Mouse (Mus musculus): ENCODE results near the gene 4930407I10Rik.

Gene 4930407I10Rik

GRCm38 (mm10) chr15:82058719-82059201 is at the start of gene 4930407I10Rik:
4930407I10Rik (plus strand) TSS chr15:82059151.
- DNase-seq = no peak

- no peak for DNase-seq
These were observed 47.0 kb upstream of the 4930407I10Rik start for GRCm38 (mm10) chr15:82011947-82012346.

GRCm38 (mm10) chr15:82014745-82015391 is 44.1 kb upstream of the 4930407I10Rik start:
- no peak for DNase-seq

- DNase-seq = peak; percentile 51
These were observed 43.4 kb upstream of the 4930407I10Rik start for GRCm38 (mm10) chr15:82015392-82016100.

- DNase-seq = peak; percentile 99
These were observed 42.7 kb upstream of the 4930407I10Rik start for GRCm38 (mm10) chr15:82016101-82016808.

GRCm38 (mm10) chr15:82016830-82017229 is 42.1 kb upstream of the 4930407I10Rik start:
- DNase-seq = no peak

- DNase-seq = no peak
These were observed 41.5 kb upstream of the 4930407I10Rik start for GRCm38 (mm10) chr15:82017461-82017860.

GRCm38 (mm10) chr15:82019288-82019687 is 39.7 kb upstream of the 4930407I10Rik start:
- no peak for DNase-seq

- DNase-seq = no peak
These were observed 36.3 kb upstream of the 4930407I10Rik start for GRCm38 (mm10) chr15:82022535-82023088.

- DNase-seq = no peak
These were observed 34.9 kb upstream of the 4930407I10Rik start for GRCm38 (mm10) chr15:82023965-82024635.

- no peak for DNase-seq
These were observed 31.7 kb upstream of the 4930407I10Rik start for GRCm38 (mm10) chr15:82027276-82027675.

- DNase-seq = no peak
These were observed 31.2 kb upstream of the 4930407I10Rik start for GRCm38 (mm10) chr15:82027726-82028125.

- DNase-seq = no peak
These were observed 26.6 kb upstream of the 4930407I10Rik start for GRCm38 (mm10) chr15:82032386-82032785.

- no peak for DNase-seq
These were observed 25.2 kb upstream of the 4930407I10Rik start, which contains the start of gene Desi1 for GRCm38 (mm10) chr15:82033762-82034161. Desi1 (minus strand) TSS chr15:82033862.

- DNase-seq = peak; percentile 57
These were observed 22.9 kb upstream of the 4930407I10Rik start for GRCm38 (mm10) chr15:82035904-82036689.

- DNase-seq = peak; percentile 72
These were observed 18.3 kb upstream of the 4930407I10Rik start for GRCm38 (mm10) chr15:82040650-82041049.

GRCm38 (mm10) chr15:82044166-82044784 is 14.7 kb upstream of the 4930407I10Rik start:
- DNase-seq = peak; percentile 44

GRCm38 (mm10) chr15:82046246-82046891 is 12.6 kb upstream of the 4930407I10Rik start:
- DNase-seq = no peak

GRCm38 (mm10) chr15:82047080-82047883 is 11.7 kb upstream of the 4930407I10Rik start, which contains the start of gene Snu13:
Snu13 (minus strand) TSS chr15:82047598.
- peak; percentile 94 for DNase-seq

GRCm38 (mm10) chr15:82052544-82052943 is 6.4 kb upstream of the 4930407I10Rik start:
- DNase-seq = no peak

Data from retina, postnatal 1 day (tissue).